9 mouse cellular contexts compared by ENCODE assay signal in the genomic region with DNA sequence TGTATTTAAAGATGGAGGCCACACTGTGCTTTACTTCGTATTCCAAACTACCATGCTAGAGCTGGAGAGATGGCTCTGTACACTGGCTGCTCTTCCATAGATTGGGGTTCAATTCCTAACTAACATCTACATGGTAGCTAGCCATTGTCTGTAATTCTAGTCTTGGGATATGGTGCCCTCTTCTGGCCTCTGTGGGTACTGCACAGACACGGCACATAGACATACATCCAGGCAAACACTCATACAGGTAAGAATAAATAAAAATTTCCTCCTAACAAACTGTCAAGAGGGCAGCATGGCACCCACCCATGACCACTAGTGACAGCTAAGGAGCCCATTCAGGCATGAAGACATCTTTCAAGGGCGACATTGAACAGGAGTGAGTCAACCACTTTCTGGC. TPM values are rescaled to one million over a fixed set of nuclear protein-coding genes. Genes with fewer than 3 reads are reported as not detected.
DNase-seq lines count a peak whose midpoint lies in the region; ATAC-seq and TF ChIP-seq lines count a peak whose summit lies in the region.
"Had no signal": no experiment of that assay in that cellular context is flagged by ENCODE, and none has a peak within 500 bp of the region (broad histone marks: within the 10 kb centered on the region; RNA-seq: fewer than 3 reads in every experiment).

No protein-coding gene starts in this region.

- peaks cover 9% of the 10 kb centered on the region for H3K36me3 ChIP-seq in ES-Bruce4 (ENCODE audit: control insufficient read depth, insufficient read depth, low read length, poor library complexity, severe bottlenecking)

- no peaks in the 10 kb centered on the region for H3K9me3 ChIP-seq in ES-Bruce4 (replicated peaks; ENCODE audit: control insufficient read depth, insufficient read depth, low read length, poor library complexity, severe bottlenecking)

- peak; percentile 60 to 84; a peak in 3 of 4 replicates for ATAC-seq in hematopoietic stem cell, adult 5-6 weeks (replicated peaks in 1 of 2; ENCODE audit: insufficient read depth in 1 of 2, low FRiP score in 2 of 2, low TSS enrichment in 1 of 2, low read depth in 1 of 2, poor library complexity in 2 of 2, severe bottlenecking in 2 of 2)
- peak; percentile 74 for ATAC-seq in neutrophil, adult 5-6 weeks (ENCODE audit: extremely low read depth, insufficient number of reproducible peaks, low FRiP score, poor library complexity, severe bottlenecking)

- peak; percentile 27 for TF ChIP-seq CTCF in ES-Bruce4 (IDR thresholded peaks at IDR 0.05; ENCODE audit: low read depth, low read length)
- TF ChIP-seq CTCF in bone marrow, adult 2 months (IDR thresholded peaks at IDR 0.05; ENCODE audit: control insufficient read depth, insufficient read depth, low read length), result peak; percentile 66
- TF ChIP-seq CTCF in embryonic fibroblast, embryonic 13.5 days (IDR thresholded peaks at IDR 0.05; ENCODE audit: borderline replicate concordance, insufficient read depth, low read length), result peak; percentile 67; the same call in 1 of the 2 replicates
- peak; percentile 66 for TF ChIP-seq CTCF in lung, adult 2 months (IDR thresholded peaks at IDR 0.05; ENCODE audit: insufficient read depth, low read length)

- peak; percentile 67 to 95 for DNase-seq in layer of hippocampus, adult 18-20 months (ENCODE audit: low spot score in 2 of 2)
- peak; percentile 79 for DNase-seq in lung, adult 2 months
- peak; percentile 79 for DNase-seq in thymus, postnatal 25 days

- H3K4me1 ChIP-seq in ES-Bruce4 (ENCODE audit: control insufficient read depth, insufficient read depth, low read length), result peaks cover 12% of the 10 kb centered on the region
- no peaks in the 10 kb centered on the region; the same call in 1 of the 2 replicates for H3K4me1 ChIP-seq in bone marrow, adult 2 months (ENCODE audit: control insufficient read depth, insufficient read depth, low read length)
- H3K4me1 ChIP-seq in embryonic fibroblast, embryonic 13.5 days (ENCODE audit: control insufficient read depth, insufficient read depth, low read length), result no peaks in the 10 kb centered on the region
- no peaks in the 10 kb centered on the region for H3K4me1 ChIP-seq in lung, adult 2 months (ENCODE audit: control insufficient read depth, insufficient read depth, low read length)

- TF ChIP-seq EP300 in ES-Bruce4 (IDR thresholded peaks at IDR 0.05; ENCODE audit: insufficient read depth, low read depth, low read length), result no peak

- TF ChIP-seq POLR2A in ES-Bruce4 (IDR thresholded peaks at IDR 0.05; ENCODE audit: insufficient read depth, low read length), result no peak
- no peak for TF ChIP-seq POLR2A in bone marrow, adult 2 months (IDR thresholded peaks at IDR 0.05; ENCODE audit: borderline replicate concordance, control insufficient read depth, low read depth, low read length)
- TF ChIP-seq POLR2A in embryonic fibroblast, embryonic 13.5 days (IDR thresholded peaks at IDR 0.05; ENCODE audit: low read depth, low read length), result no peak
- no peak for TF ChIP-seq POLR2A in lung, adult 2 months (IDR thresholded peaks at IDR 0.05; ENCODE audit: borderline replicate concordance, extremely low read depth, low read depth, low read length)

- no peak overlapping the region for H3K9ac ChIP-seq in ES-Bruce4 (ENCODE audit: low read depth, poor library complexity, severe bottlenecking)

- 27% methylated on average over 3 of the region's 3 CpGs for WGBS in bone marrow, adult 2 months
- 27% methylated on average over 3 of the region's 3 CpGs for WGBS in lung, adult 2 months

- no peak overlapping the region for H3K4me3 ChIP-seq in ES-Bruce4 (ENCODE audit: low read depth, low read length)
- no peak overlapping the region for H3K4me3 ChIP-seq in bone marrow, adult 2 months (replicated peaks; ENCODE audit: control insufficient read depth, low read depth, low read length)
- no peak overlapping the region for H3K4me3 ChIP-seq in embryonic fibroblast, embryonic 13.5 days (ENCODE audit: insufficient read depth, low read length)
- no peak overlapping the region for H3K4me3 ChIP-seq in lung, adult 2 months (replicated peaks; ENCODE audit: extremely low read depth, low read depth, low read length)

- H3K27ac ChIP-seq in ES-Bruce4 (ENCODE audit: insufficient read depth, low read length), result no peak overlapping the region
- no peak overlapping the region for H3K27ac ChIP-seq in bone marrow, adult 2 months (ENCODE audit: control insufficient read depth, insufficient read depth, low read depth, low read length, poor library complexity)
- no peak overlapping the region for H3K27ac ChIP-seq in embryonic fibroblast, embryonic 13.5 days (ENCODE audit: insufficient read depth, low read length)

- no peaks in the 10 kb centered on the region for H3K27me3 ChIP-seq in ES-Bruce4 (ENCODE audit: control insufficient read depth, insufficient read depth, low read length, poor library complexity, severe bottlenecking)

RNA-seq across cellular contexts. Expression of gene Nrip2, which starts 12.0 kb away (rescaled TPM):
- not detected in 2 replicates for polyA plus RNA-seq in ES-Bruce4 (2011; ENCODE audit: insufficient read depth, insufficient read length, low read depth, missing spikeins)
- 1.3 TPM in 1 of 2 replicates, not detected in the other for polyA plus RNA-seq in bone marrow, adult 2 months (2011; ENCODE audit: insufficient read depth, insufficient read length, low replicate concordance, missing spikeins)
- polyA plus RNA-seq in embryonic fibroblast, embryonic 13.5 days (2011; ENCODE audit: insufficient read length, low read depth, missing spikeins), result 3.5 and 9.1 TPM in 2 replicates
- total RNA-seq in hematopoietic stem cell, adult 5-6 weeks (2017), result not detected in 2 replicates
- 10 to 100 TPM; 14.6 to 16.4 TPM for total RNA-seq in layer of hippocampus, adult 18-20 months (2021)
- 0.31 and 0.45 TPM in 2 replicates for polyA plus RNA-seq in lung, adult 2 months (2012; rRNA removed)
- 0.12 TPM in 1 of 2 replicates, not detected in the other for total RNA-seq in neutrophil, adult 5-6 weeks (2017)

RNA-seq across cellular contexts. Expression of gene Itfg2, which starts 13.6 kb away (rescaled TPM):
- polyA plus RNA-seq in ES-Bruce4 (2011; ENCODE audit: insufficient read depth, insufficient read length, low read depth, missing spikeins), result 16.3 and 21.6 TPM in 2 replicates
- 11.4 and 38.0 TPM in 2 replicates for polyA plus RNA-seq in bone marrow, adult 2 months (2011; ENCODE audit: insufficient read depth, insufficient read length, low replicate concordance, missing spikeins)
- 12.1 and 15.2 TPM in 2 replicates for polyA plus RNA-seq in embryonic fibroblast, embryonic 13.5 days (2011; ENCODE audit: insufficient read length, low read depth, missing spikeins)
- 32.2 and 51.9 TPM in 2 replicates for total RNA-seq in hematopoietic stem cell, adult 5-6 weeks (2017)
- total RNA-seq in layer of hippocampus, adult 18-20 months (2021), result 10 to 100 TPM; 21.1 to 26.3 TPM
- 22.6 and 31.5 TPM in 2 replicates for polyA plus RNA-seq in lung, adult 2 months (2012; rRNA removed)
- 35.7 and 37.1 TPM in 2 replicates for total RNA-seq in neutrophil, adult 5-6 weeks (2017)

RNA-seq across cellular contexts. Expression of gene Fkbp4, which starts 27.4 kb away (rescaled TPM):
- polyA plus RNA-seq in ES-Bruce4 (2011; ENCODE audit: insufficient read depth, insufficient read length, low read depth, missing spikeins), result 411 and 413 TPM in 2 replicates
- 51.6 and 77.3 TPM in 2 replicates for polyA plus RNA-seq in bone marrow, adult 2 months (2011; ENCODE audit: insufficient read depth, insufficient read length, low replicate concordance, missing spikeins)
- polyA plus RNA-seq in embryonic fibroblast, embryonic 13.5 days (2011; ENCODE audit: insufficient read length, low read depth, missing spikeins), result 79.9 and 102 TPM in 2 replicates
- total RNA-seq in hematopoietic stem cell, adult 5-6 weeks (2017), result 211 and 308 TPM in 2 replicates
- total RNA-seq in layer of hippocampus, adult 18-20 months (2021), result 100 to 1,000 TPM; 123 to 132 TPM
- polyA plus RNA-seq in lung, adult 2 months (2012; rRNA removed), result 85.8 and 106 TPM in 2 replicates
- 66.1 and 83.2 TPM in 2 replicates for total RNA-seq in neutrophil, adult 5-6 weeks (2017)

RNA-seq across cellular contexts. Expression of gene Gm44596, which starts 35.8 kb away (rescaled TPM):
- polyA plus RNA-seq in ES-Bruce4 (2011; ENCODE audit: insufficient read depth, insufficient read length, low read depth, missing spikeins), result not detected in 2 replicates
- not detected in 2 replicates for polyA plus RNA-seq in bone marrow, adult 2 months (2011; ENCODE audit: insufficient read depth, insufficient read length, low replicate concordance, missing spikeins)
- not detected in 2 replicates for polyA plus RNA-seq in embryonic fibroblast, embryonic 13.5 days (2011; ENCODE audit: insufficient read length, low read depth, missing spikeins)
- total RNA-seq in hematopoietic stem cell, adult 5-6 weeks (2017), result not detected in 2 replicates
- total RNA-seq in layer of hippocampus, adult 18-20 months (2021), result not detected
- not detected in 2 replicates for polyA plus RNA-seq in lung, adult 2 months (2012; rRNA removed)
- total RNA-seq in neutrophil, adult 5-6 weeks (2017), result not detected in 2 replicates
- polyA plus RNA-seq: heart, embryonic 14.5 days had no signal

RNA-seq across cellular contexts. Expression of gene Tex52, which starts 35.9 kb away (rescaled TPM):
- polyA plus RNA-seq in ES-Bruce4 (2011; ENCODE audit: insufficient read depth, insufficient read length, low read depth, missing spikeins), result not detected in 2 replicates
- not detected in 2 replicates for polyA plus RNA-seq in bone marrow, adult 2 months (2011; ENCODE audit: insufficient read depth, insufficient read length, low replicate concordance, missing spikeins)
- not detected in 2 replicates for polyA plus RNA-seq in embryonic fibroblast, embryonic 13.5 days (2011; ENCODE audit: insufficient read length, low read depth, missing spikeins)
- not detected in 2 replicates for total RNA-seq in hematopoietic stem cell, adult 5-6 weeks (2017)
- 1 to 10 TPM; 1.9 to 2.7 TPM for total RNA-seq in layer of hippocampus, adult 18-20 months (2021)
- polyA plus RNA-seq in lung, adult 2 months (2012; rRNA removed), result 0.10 and 0.18 TPM in 2 replicates
- not detected in 2 replicates for total RNA-seq in neutrophil, adult 5-6 weeks (2017)
